ENCODE assay signal across 28 mouse cellular contexts in the genomic region with DNA sequence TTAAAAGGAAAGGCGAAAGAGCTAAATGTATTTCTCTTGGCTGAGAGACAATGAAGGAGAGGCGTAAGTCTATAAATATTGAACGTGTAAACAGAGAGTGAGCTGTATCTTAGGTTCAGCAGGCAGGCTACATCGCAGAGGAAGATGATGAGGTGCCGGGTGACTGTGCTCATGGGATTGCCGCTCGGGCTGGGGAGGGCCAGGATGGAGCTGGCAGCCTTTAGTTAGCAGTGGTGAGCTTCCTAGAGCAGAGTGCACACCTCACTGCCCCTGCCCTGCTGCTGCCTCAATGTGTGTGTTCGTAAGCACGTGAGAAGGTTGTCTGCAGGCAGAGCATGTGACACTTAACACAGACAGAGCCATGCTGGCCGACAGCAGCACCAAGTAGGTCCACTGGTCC.
DNase-seq lines count a peak whose midpoint lies in the region; ATAC-seq and TF ChIP-seq lines count a peak whose summit lies in the region.
"Had no signal": no experiment of that assay in that cellular context is flagged by ENCODE, and none has a peak within 500 bp of the region (broad histone marks: within the 10 kb centered on the region; RNA-seq: fewer than 3 reads in every experiment).

No protein-coding gene starts in this region.

- H3K9ac ChIP-seq in lung, embryonic 14.5 days = no peak overlapping the region
- no peak overlapping the region for H3K9ac ChIP-seq in midbrain, embryonic 11.5 days (ENCODE audit: low read length)
- no peak overlapping the region for H3K9ac ChIP-seq in midbrain, embryonic 13.5 days (replicated peaks)
- H3K9ac ChIP-seq in stomach, postnatal 0 days (ENCODE audit: low read length) = no peak overlapping the region
- H3K9ac ChIP-seq: embryonic facial prominence, embryonic 13.5 days; forebrain, embryonic 15.5 days; heart, embryonic 15.5 days; limb, embryonic 13.5 days; midbrain, embryonic 12.5 days; neural tube, embryonic 13.5 days had no signal

- H3K36me3 ChIP-seq in lung, embryonic 14.5 days (ENCODE audit: insufficient read depth) = no peaks in the 10 kb centered on the region
- H3K36me3 ChIP-seq in midbrain, embryonic 11.5 days (ENCODE audit: control insufficient read depth, insufficient read depth, low read length) = no peaks in the 10 kb centered on the region
- peaks cover 5% of the 10 kb centered on the region; the same call in 1 of the 2 replicates for H3K36me3 ChIP-seq in midbrain, embryonic 13.5 days
- no peaks in the 10 kb centered on the region for H3K36me3 ChIP-seq in stomach, postnatal 0 days (ENCODE audit: control insufficient read depth, insufficient read depth, low read length)
- H3K36me3 ChIP-seq: heart, embryonic 10.5 days; heart, embryonic 15.5 days had no signal

- no peaks in the 10 kb centered on the region for H3K9me3 ChIP-seq in lung, embryonic 14.5 days (ENCODE audit: low read depth, low read length)
- no peaks in the 10 kb centered on the region for H3K9me3 ChIP-seq in midbrain, embryonic 11.5 days (ENCODE audit: control insufficient read depth, low read length)
- H3K9me3 ChIP-seq in midbrain, embryonic 13.5 days = no peaks in the 10 kb centered on the region
- no peaks in the 10 kb centered on the region for H3K9me3 ChIP-seq in stomach, postnatal 0 days (ENCODE audit: control insufficient read depth, low read length)
- H3K9me3 ChIP-seq: forebrain, embryonic 15.5 days; heart, embryonic 10.5 days; heart, embryonic 15.5 days; midbrain, embryonic 12.5 days; neural tube, embryonic 13.5 days had no signal

- WGBS in lung, embryonic 14.5 days = 34% methylated on average over 10 of the region's 10 CpGs
- WGBS in midbrain, embryonic 11.5 days = 86% methylated on average over 10 of the region's 10 CpGs
- WGBS in midbrain, embryonic 13.5 days = 86% methylated on average over 10 of the region's 10 CpGs
- 36% methylated on average over 10 of the region's 10 CpGs for WGBS in stomach, postnatal 0 days

- peak; percentile 83 for DNase-seq in heart, adult 11 months
- DNase-seq in heart, adult 18-20 months = no peak
- peak; percentile 78 for DNase-seq in lung, embryonic 14.5 days
- no peak for DNase-seq in lung, adult 18-20 months
- peak; percentile 53 for DNase-seq in midbrain, embryonic 11.5 days (ENCODE audit: low spot score, missing footprints)
- DNase-seq in stomach, postnatal 0 days (ENCODE audit: low spot score) = peak; percentile 49
- DNase-seq in adrenal gland, postnatal 14 days = no peak
- DNase-seq: adrenal gland, postnatal 36 days; cerebellum, adult 18-20 months; cerebellum, postnatal 10 days; kidney, adult 11 months; kidney, postnatal 36 days; layer of hippocampus, postnatal 36 days; right cerebral cortex, postnatal 4 days; thymus, adult 2 months; thymus, postnatal 36 days had no signal

- no peak overlapping the region for H3K4me2 ChIP-seq in lung, embryonic 14.5 days
- no peak overlapping the region for H3K4me2 ChIP-seq in midbrain, embryonic 11.5 days
- no peak overlapping the region for H3K4me2 ChIP-seq in midbrain, embryonic 13.5 days (replicated peaks)
- no peak overlapping the region for H3K4me2 ChIP-seq in stomach, postnatal 0 days (replicated peaks; ENCODE audit: low read depth)
- H3K4me2 ChIP-seq: embryonic facial prominence, embryonic 13.5 days; forebrain, embryonic 15.5 days; heart, embryonic 15.5 days; limb, embryonic 13.5 days; liver, embryonic 11.5 days; midbrain, embryonic 12.5 days; neural tube, embryonic 13.5 days had no signal

- no peaks in the 10 kb centered on the region for H3K27me3 ChIP-seq in lung, embryonic 14.5 days (ENCODE audit: insufficient read depth, low read length)
- no peaks in the 10 kb centered on the region for H3K27me3 ChIP-seq in midbrain, embryonic 11.5 days (ENCODE audit: control insufficient read depth, insufficient read depth, low read length)
- no peaks in the 10 kb centered on the region for H3K27me3 ChIP-seq in midbrain, embryonic 13.5 days
- no peaks in the 10 kb centered on the region for H3K27me3 ChIP-seq in stomach, postnatal 0 days (ENCODE audit: control insufficient read depth, insufficient read depth, low read length)
- H3K27me3 ChIP-seq: embryonic facial prominence, embryonic 13.5 days; forebrain, embryonic 15.5 days; heart, embryonic 15.5 days; limb, embryonic 13.5 days; midbrain, embryonic 12.5 days; neural tube, embryonic 13.5 days had no signal

- TF ChIP-seq CTCF in lung, embryonic 14.5 days (IDR thresholded peaks at IDR 0.05; ENCODE audit: low read depth) = no peak
- TF ChIP-seq CTCF in stomach, postnatal 0 days (IDR thresholded peaks at IDR 0.05; ENCODE audit: low read depth) = no peak

- TF ChIP-seq EP300 in stomach, postnatal 0 days (optimal IDR thresholded peaks at IDR 0.05) = no peak

- ATAC-seq in lung, embryonic 14.5 days (ENCODE audit: insufficient read depth) = peak; percentile 89
- no peak for ATAC-seq in midbrain, embryonic 11.5 days (ENCODE audit: low FRiP score)
- no peak for ATAC-seq in midbrain, embryonic 13.5 days
- ATAC-seq in stomach, postnatal 0 days (ENCODE audit: low FRiP score, low TSS enrichment) = peak; percentile 69
- ATAC-seq: forebrain, embryonic 15.5 days; hindbrain, embryonic 16.5 days had no signal

- no peak overlapping the region for H3K27ac ChIP-seq in lung, embryonic 14.5 days (ENCODE audit: low read depth)
- H3K27ac ChIP-seq in midbrain, embryonic 11.5 days (ENCODE audit: low read depth, low read length) = no peak overlapping the region
- H3K27ac ChIP-seq in midbrain, embryonic 13.5 days = no peak overlapping the region
- H3K27ac ChIP-seq in stomach, postnatal 0 days (replicated peaks) = peak overlapping the region; percentile 56
- H3K27ac ChIP-seq: embryonic facial prominence, embryonic 13.5 days; forebrain, embryonic 10.5 days; forebrain, embryonic 15.5 days; heart, embryonic 10.5 days; heart, embryonic 15.5 days; limb, embryonic 13.5 days; macrophage; midbrain, embryonic 12.5 days; neural tube, embryonic 13.5 days had no signal

- peaks cover 2% of the 10 kb centered on the region; the same call in 1 of the 2 replicates for H3K4me1 ChIP-seq in lung, embryonic 14.5 days (ENCODE audit: insufficient read depth)
- peaks cover 12% of the 10 kb centered on the region for H3K4me1 ChIP-seq in midbrain, embryonic 11.5 days (ENCODE audit: control insufficient read depth, insufficient read depth, low read length)
- peaks cover 21% of the 10 kb centered on the region for H3K4me1 ChIP-seq in midbrain, embryonic 13.5 days (replicated peaks)
- 0 out of 2 replicates have a peak, but pooled peaks cover 2% of the 10 kb centered on the region for H3K4me1 ChIP-seq in stomach, postnatal 0 days (replicated peaks; ENCODE audit: control insufficient read depth, insufficient read depth)

- H3K4me3 ChIP-seq in lung, embryonic 14.5 days (ENCODE audit: low read depth, low read length) = no peak overlapping the region
- H3K4me3 ChIP-seq in midbrain, embryonic 11.5 days (ENCODE audit: low read depth, low read length) = no peak overlapping the region
- no peak overlapping the region for H3K4me3 ChIP-seq in midbrain, embryonic 13.5 days (replicated peaks)
- H3K4me3 ChIP-seq in stomach, postnatal 0 days (ENCODE audit: low read depth, low read length) = no peak overlapping the region
- H3K4me3 ChIP-seq: embryonic facial prominence, embryonic 13.5 days; forebrain, embryonic 10.5 days; forebrain, embryonic 15.5 days; heart, embryonic 10.5 days; heart, embryonic 15.5 days; limb, embryonic 13.5 days; midbrain, embryonic 12.5 days; neural tube, embryonic 13.5 days had no signal

Comparison
In these comparisons a context has a peak if more than half of its experiments do, and no peak if none do; other contexts are left out.
1. DNase-seq: peak in heart, adult 11 months (single experiment), lung, embryonic 14.5 days (single experiment), midbrain, embryonic 11.5 days (single experiment) and stomach, postnatal 0 days (single experiment); none in heart, adult 18-20 months (0 of 2), lung, adult 18-20 months (0 of 2) and adrenal gland, postnatal 14 days (single experiment).
2. ATAC-seq: peak in lung, embryonic 14.5 days (single experiment) and stomach, postnatal 0 days (single experiment); none in midbrain, embryonic 11.5 days (single experiment) and midbrain, embryonic 13.5 days (single experiment).